Mouse (Mus musculus) heart, postnatal 36 days (tissue): ENCODE measurements at regions not wholly inside any gene's neighbourhood (a gene's known extent, or its start where the extent isn't known, plus 50 kb on each side); places are given as distances from the start of the nearest gene placed in this dataset.

Experiments
- DNase-seq, 2 experiments: peaks; one replicate each; pipeline ENCODE4 v3.0.0; 2021 to 2022
- intact Hi-C: fragments of 180-260 bp; cut with DNase I; formaldehyde crosslinking; loops from one replicate; pipeline ENCODE4 v1.15.1; 2025

DNA sequence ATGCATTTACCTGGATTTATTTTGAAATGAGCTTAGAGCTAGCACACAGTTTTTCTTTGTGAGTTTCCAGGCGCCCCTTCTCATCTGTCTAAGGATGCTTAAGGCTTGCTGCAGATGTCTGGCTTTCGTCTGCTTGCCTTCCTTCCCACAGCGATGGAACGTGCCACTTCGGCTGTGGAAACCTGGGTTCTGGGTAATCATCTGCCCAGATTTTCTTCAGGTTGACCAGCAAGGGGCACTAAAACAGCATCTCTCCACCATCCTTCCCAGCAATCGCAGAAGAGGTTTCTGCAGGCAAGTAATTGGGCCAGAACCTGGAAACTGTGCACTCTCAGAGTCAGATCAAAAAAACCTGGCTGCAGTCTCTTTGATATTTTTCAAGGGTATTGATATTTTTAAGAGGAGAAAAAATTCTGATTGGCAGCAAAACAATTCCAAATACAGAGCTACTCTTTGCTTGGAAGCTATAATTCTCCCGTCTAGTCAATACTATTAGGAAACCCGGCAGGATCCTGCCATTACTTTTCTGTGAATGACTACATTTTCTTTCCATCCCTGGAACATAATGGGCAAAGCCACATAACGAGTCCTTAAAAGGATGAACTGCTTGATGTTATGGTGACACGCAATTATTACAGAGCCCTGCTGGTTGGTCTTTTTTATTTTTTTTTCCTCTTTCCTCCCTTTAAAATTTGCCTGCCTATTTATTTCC lies 75.2 kb upstream of the Sash1 start:
- intact Hi-C loops: no loop called here
- DNase-seq: no peak

GRCm38 (mm10) chr10:8960275-8960960 lies 74.5 kb upstream of the Sash1 start:
- DNase-seq: no peak
- intact Hi-C loops: no loop called here

DNA sequence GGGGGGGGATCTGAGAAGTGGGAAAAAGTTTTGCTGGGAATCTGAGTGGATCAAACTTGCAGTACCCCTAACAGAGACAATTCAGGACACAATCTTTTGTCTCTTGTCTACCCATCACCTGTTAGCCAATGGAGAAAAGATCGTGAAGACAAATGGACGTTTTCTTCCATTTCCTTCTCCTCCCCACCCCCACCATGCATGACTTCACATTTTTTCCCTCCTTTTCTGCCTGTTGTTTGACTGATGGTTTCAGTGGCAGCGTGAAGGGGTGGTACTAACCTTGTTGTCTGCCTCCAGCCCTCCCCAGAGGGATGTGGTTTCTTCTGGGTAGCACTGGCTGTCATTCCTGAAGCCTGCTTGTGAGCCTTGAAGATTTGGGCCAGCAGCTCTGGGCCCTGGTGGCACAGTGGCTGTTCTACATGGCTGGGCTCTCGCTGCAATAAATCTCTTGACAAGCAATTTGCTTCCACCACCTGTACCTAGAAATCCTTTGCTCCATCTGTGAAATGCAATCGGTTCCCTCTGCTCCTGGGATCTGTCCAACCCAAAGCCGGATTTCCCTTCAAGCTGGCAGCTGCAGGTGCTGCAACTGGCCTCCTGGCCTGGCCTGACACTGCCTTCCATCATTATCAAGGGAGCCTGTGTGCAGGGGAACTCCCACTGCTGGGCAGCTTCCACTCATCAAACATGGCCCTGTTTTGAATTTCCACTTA lies 69.8 kb upstream of the Sash1 start:
- DNase-seq: no peak
- intact Hi-C loops: no loop called here

DNA sequence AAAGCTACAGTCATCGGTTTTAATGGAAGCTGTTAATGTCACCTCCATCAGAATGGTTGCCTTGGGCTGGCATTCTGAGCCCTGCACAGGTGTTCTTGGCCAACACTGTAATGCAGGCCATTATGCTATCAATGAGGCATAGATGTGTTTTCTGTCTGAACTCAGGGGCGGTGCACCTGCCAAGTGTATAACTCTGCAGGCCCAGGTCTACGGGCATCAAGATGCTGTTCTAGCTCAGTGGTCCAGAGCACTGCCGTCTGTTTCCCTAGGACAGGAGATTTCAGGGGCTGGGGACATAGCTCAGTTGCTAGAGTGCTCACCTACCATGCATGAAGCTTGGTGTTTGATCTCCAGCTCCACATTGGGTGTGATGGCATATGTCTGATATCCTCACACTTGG lies 68.1 kb upstream of the Sash1 start:
- intact Hi-C loops: no loop called here

DNA sequence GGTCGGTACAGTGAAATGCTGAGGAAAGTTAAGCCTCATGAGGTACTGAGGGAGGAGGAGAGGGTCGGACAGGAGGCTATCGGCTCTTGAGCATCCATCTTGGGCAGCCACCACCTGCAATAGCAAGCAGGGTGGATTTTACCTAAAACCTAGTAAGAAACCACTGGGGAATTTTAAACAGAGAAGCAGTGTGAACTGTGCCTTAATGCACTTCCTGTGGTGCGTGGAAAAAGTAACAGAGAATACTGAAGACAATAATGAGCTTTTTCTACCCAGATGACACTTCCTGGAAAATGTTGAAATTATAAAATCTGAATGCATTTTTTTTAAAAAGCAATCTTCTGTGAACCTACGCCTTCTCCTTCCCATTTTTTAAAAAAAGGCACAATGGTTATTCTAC lies 67.1 kb upstream of the Sash1 start:
- intact Hi-C loops: no loop called here
- no peak for DNase-seq

More for the DNA sequence above, 68.1 kb upstream of the Sash1 start:
- no peak for DNase-seq

DNA sequence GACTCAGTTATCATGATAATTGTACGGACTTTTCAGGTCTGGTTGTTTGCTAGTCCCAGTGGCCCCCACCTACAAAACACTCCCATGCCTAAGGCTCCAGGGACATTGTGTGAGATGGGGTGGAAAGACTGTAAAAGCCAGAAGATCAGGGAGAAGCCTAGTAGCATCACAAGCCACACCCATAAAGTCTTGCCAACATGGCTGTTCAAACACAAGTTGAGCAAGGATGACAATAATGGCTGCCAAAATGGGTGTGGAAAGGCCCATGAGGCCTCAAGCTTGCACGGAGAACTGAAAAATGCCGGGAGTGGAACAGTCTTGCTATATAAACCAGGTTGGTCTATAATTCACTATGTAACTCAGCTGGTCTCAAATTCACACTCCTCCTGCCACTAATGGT lies 66.1 kb upstream of the Sash1 start:
- DNase-seq: no peak
- intact Hi-C loops: no loop called here

DNA sequence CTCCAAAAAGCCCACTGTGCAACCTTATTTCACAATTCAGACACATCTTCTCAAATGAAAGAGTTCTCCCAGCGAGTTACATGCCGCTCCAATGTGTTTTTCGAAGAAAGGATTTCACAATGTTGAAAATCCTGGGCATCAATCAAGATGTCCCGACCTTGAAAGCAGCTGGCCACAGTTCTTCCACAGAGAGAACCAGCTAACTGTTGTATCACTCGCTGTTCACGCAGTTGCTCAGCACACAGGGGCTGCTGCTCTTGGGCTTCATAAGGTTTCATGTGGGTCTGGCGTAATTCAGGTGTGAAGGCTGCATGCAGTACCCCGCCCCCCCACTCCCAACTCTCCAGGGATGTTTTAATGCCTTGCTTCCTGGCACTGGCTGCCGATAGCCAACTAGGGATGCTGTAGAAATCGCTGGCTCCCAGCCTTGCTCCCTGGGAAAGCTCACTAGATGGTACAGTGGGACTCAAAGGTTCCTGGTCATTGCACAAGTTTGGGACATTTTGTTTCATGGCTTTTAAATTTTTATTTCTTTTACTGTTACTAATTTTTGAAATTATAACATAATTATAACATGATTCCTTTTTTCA lies 65.5 kb upstream of the Sash1 start:
- intact Hi-C loops: no loop called here
- no peak for DNase-seq

DNA sequence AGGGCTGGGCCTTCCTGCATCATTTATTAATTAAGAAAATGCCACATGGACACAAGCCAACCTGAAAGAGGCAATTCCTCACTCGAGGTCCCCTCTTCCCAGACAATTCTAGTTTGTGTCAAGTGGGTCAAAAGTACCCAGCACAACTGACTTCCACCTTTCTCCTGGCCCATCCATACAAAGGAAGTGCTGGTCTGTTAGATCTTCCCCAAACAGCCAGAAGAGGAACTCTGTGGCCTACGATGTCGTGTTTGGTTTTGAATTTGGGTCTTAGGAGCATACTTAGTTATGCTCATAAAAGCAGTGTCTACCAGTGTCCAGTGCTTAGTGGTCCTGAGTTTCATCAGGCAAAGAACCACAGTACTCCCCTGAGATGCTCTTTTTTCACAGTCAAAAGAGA lies 62.4 kb upstream of the Sash1 start:
- no peak for DNase-seq
- intact Hi-C loops: no loop called here

- peak; percentile 22 to 33 for DNase-seq
- intact Hi-C loops: no loop called here
Observed at GRCm38 (mm10) chr10:8945195-8945751, 59.4 kb upstream of the Sash1 start.

DNA sequence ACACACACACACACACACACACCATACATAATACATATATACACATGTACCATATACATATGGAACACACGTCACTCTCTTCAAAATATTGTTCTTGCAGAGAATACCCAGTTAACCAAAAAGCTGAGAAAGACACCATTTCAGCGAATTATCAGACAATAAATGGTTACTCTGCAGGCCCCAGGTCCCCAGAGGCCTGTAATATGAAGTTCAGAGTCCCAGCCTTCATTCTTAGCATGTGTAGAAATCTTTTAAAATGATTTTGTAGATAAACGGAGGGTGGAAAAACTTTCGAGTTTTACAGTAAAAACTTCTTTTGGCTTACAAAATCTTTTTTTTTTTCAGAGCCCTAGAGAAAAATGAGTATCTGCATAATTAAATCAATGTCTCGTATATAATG lies 58.7 kb upstream of the Sash1 start:
- intact Hi-C loops: no loop called here
- DNase-seq: no peak

- no peak for DNase-seq
Observed at GRCm38 (mm10) chr10:8943698-8944097, 57.8 kb upstream of the Sash1 start.

GRCm38 (mm10) chr10:8942967-8943471 lies 57.1 kb upstream of the Sash1 start:
- intact Hi-C loops: no loop called here
- DNase-seq: no peak

More at GRCm38 (mm10) chr10:8943698-8944097, 57.8 kb upstream of the Sash1 start:
- intact Hi-C loops: no loop called here

DNA sequence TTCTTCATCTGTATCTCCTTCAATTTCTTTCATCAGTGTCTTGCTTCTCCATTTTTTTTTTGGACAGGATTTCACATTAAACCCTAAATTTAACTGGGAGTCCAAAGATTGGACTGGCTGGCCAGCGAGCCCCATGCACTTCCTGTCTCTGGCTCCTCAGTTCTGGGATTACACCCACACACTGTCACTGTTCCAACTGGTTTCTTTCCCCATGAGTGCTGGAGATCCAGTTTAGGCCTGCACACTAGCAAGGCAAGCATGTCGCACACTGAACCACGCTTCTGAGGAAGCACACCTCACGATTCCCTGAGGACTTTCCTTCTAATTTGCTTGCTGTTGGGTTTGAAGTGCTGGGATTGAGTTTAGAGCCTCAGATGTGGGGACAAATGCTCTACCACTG lies 50.5 kb upstream of the Sash1 start:
- intact Hi-C loops: no loop called here
- DNase-seq: peak in 1 of 2 experiments; percentile 34
